Comparison of ENCODE assay signal across 9 mouse cellular contexts in the genomic region with DNA sequence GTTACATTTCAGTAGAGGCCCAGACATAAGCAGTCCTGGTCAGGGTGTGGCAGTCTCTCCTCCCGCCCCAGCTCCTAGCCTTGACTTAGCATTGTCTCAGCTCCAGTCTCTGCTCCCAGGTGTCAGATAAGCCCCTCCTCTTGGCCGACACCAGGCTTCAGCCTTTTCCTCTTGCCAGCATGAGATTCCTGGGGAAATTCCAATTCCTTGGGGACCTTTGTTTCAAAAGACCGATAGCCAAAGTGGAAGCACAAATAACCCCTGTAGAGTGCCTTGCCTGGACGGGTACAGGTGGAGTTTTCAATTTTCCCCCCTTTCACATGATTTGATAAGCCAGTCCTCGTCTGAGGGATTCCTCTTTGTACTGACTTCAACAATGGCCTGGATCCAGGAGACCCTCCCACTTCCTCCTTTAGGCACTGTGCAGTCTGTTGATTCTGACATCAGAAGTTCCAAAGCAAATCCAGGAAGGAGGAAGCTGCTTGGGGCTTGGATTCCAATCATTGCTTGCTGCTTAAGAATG. TPM values are rescaled to one million over a fixed set of nuclear protein-coding genes. Genes with fewer than 3 reads are reported as not detected.
DNase-seq lines count a peak whose midpoint lies in the region; ATAC-seq and TF ChIP-seq lines count a peak whose summit lies in the region.
"Had no signal": no experiment of that assay in that cellular context is flagged by ENCODE, and none has a peak within 500 bp of the region (broad histone marks: within the 10 kb centered on the region; RNA-seq: fewer than 3 reads in every experiment).

No protein-coding gene starts in this region.

- H3K9me3 ChIP-seq in intestine, postnatal 0 days (ENCODE audit: control insufficient read depth) = no peaks in the 10 kb centered on the region
- no peaks in the 10 kb centered on the region for H3K9me3 ChIP-seq in lung, embryonic 15.5 days

- no peak overlapping the region for H3K4me3 ChIP-seq in intestine, postnatal 0 days (ENCODE audit: low read depth, low read length)
- no peak overlapping the region for H3K4me3 ChIP-seq in lung, embryonic 15.5 days
- H3K4me3 ChIP-seq: erythroblast, embryonic 14.5 days had no signal

- DNase-seq in ES-CJ7 (ENCODE audit: low read depth, low spot score) (peak; percentile 91), adipocyte (ENCODE audit: low spot score) (peak; percentile 15)
- peak; percentile 99 for DNase-seq in heart, adult 11 months
- no peak for DNase-seq in thymus, postnatal 25 days
- no peak for DNase-seq in cerebellum, adult 11 months
- no peak for DNase-seq in cerebellum, postnatal 36 days

- H3K4me1 ChIP-seq in intestine, postnatal 0 days (replicated peaks; ENCODE audit: control insufficient read depth, insufficient read depth, low read length) = peaks cover 17% of the 10 kb centered on the region; the same call in 1 of the 2 replicates
- peaks cover 56% of the 10 kb centered on the region for H3K4me1 ChIP-seq in lung, embryonic 15.5 days

- WGBS in intestine, postnatal 0 days = 12% methylated on average over 5 of the region's 5 CpGs
- WGBS in lung, embryonic 15.5 days = 13% methylated on average over 5 of the region's 5 CpGs

- no peak for TF ChIP-seq CTCF in intestine, postnatal 0 days (IDR thresholded peaks at IDR 0.05; ENCODE audit: low read depth)

- peak; percentile 68 for ATAC-seq in intestine, postnatal 0 days
- ATAC-seq in lung, embryonic 15.5 days (ENCODE audit: borderline replicate concordance, extremely low read depth, low FRiP score, low TSS enrichment) = peak; percentile 80

- peak overlapping the region; percentile 41; the same call in 1 of the 2 replicates for H3K27ac ChIP-seq in intestine, postnatal 0 days (ENCODE audit: low read depth, low read length)
- peak overlapping the region; percentile 84 for H3K27ac ChIP-seq in lung, embryonic 15.5 days

- no peaks in the 10 kb centered on the region for H3K36me3 ChIP-seq in intestine, postnatal 0 days (ENCODE audit: control insufficient read depth, insufficient read depth)
- no peaks in the 10 kb centered on the region for H3K36me3 ChIP-seq in lung, embryonic 15.5 days

- H3K4me2 ChIP-seq in intestine, postnatal 0 days (replicated peaks; ENCODE audit: low read depth) = peak overlapping the region; percentile 35; the same call in 1 of the 2 replicates
- H3K4me2 ChIP-seq in lung, embryonic 15.5 days = peak overlapping the region; percentile 34; the same call in 1 of the 2 replicates

- no peak overlapping the region for H3K9ac ChIP-seq in intestine, postnatal 0 days (ENCODE audit: low read depth, low read length)
- H3K9ac ChIP-seq in lung, embryonic 15.5 days = no peak overlapping the region

- no peaks in the 10 kb centered on the region for H3K27me3 ChIP-seq in intestine, postnatal 0 days (replicated peaks; ENCODE audit: control insufficient read depth, insufficient read depth, low read length)
- H3K27me3 ChIP-seq in lung, embryonic 15.5 days = no peaks in the 10 kb centered on the region

RNA-seq across cellular contexts. Expression of a gene that starts 33.8 kb away (rescaled TPM):
- 7.0 and 7.2 TPM in 2 replicates for polyA plus RNA-seq in intestine, postnatal 0 days (2015; fragmentation: Nextera tagmentation; extraction: Ambion mirVana)
- 13.8 and 14.8 TPM in 2 replicates for polyA plus RNA-seq in lung, embryonic 15.5 days (2015; fragmentation: Nextera tagmentation; extraction: Ambion mirVana)

Comparison
In these comparisons a context has a peak if more than half of its experiments do, and no peak if none do; other contexts are left out.
1. DNase-seq: peak in ES-CJ7 (single experiment), adipocyte (single experiment) and heart, adult 11 months (single experiment); none in thymus, postnatal 25 days (single experiment), cerebellum, adult 11 months (single experiment) and cerebellum, postnatal 36 days (0 of 2).